Mouse (Mus musculus): Measurements from ENCODE around the gene H3f3b.
"Not testable (repeated sequence)": the region's sequence is repeated elsewhere in the genome, so short reads cannot be mapped to it uniquely, and the experiment has no call there.

Gene H3f3b

DNA sequence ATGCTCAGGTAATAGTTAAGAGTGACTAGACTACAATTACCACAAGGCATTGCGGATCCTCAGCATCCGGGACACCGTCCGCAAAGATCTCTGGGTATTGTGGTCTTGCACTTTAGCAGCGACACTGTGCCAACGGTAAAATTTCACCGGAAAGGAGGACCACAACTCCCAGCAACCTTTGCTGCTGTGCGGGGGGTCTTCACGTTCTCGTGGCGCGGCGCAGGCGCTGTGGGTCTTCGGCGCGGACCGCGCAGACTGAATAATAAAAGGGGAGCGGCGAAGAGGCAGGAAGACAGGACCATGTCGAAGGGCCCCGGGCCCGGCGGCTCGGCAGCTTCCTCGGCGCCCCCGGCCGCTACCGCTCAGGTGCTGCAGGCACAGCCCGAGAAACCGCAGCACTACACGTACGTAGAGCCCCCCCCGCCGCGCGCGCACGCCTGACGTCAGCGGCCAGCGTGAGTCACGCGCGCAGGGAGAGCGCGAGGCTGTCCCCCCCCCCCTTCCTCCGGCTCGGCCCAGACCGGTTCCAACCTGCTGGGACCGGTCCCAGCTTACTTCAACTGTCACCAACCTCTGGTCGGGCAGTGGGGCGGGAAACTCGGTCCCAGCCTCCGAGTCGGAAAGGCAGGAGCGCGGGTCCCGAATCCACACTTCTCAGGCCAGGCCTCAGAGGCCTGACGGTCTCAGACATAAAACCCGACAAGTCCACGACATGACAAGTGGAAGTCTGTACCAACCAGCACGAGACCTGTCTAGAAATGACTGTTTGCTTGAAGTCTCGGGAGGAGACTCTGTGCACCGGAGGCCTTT is 2.5 kb upstream of the H3f3b start, which contains the start of gene Unk:
Unk (plus strand) TSS at position 235 of the 810 bp plus-strand sequence.
- Histone ChIP-seq H3K4me1 (replicated peaks; ENCODE audit: low read depth, low read length) (peaks cover 53% of the 10 kb centered on the region), H3K27me3 (ENCODE audit: insufficient read depth, low read length) (no peaks in the 10 kb centered on the region), H3K36me3 (ENCODE audit: insufficient read depth, low read length) (peaks cover 34% of the 10 kb centered on the region), H3K4me3 (replicated peaks; ENCODE audit: low read length) (peak within 1 kb of the TSS; percentile 90), H3K9me3 (ENCODE audit: low read length) (peaks cover 9% of the 10 kb centered on the region)
- TF ChIP-seq CTCF (conservative IDR thresholded peaks at IDR 0.05; ENCODE audit: low read length): no peak
- no peak for TF ChIP-seq NANOG (IDR thresholded peaks at IDR 0.05; ENCODE audit: borderline replicate concordance, low read length)
- TF ChIP-seq POU5F1 (IDR thresholded peaks at IDR 0.05; ENCODE audit: borderline replicate concordance, low read length): no peak

DNA sequence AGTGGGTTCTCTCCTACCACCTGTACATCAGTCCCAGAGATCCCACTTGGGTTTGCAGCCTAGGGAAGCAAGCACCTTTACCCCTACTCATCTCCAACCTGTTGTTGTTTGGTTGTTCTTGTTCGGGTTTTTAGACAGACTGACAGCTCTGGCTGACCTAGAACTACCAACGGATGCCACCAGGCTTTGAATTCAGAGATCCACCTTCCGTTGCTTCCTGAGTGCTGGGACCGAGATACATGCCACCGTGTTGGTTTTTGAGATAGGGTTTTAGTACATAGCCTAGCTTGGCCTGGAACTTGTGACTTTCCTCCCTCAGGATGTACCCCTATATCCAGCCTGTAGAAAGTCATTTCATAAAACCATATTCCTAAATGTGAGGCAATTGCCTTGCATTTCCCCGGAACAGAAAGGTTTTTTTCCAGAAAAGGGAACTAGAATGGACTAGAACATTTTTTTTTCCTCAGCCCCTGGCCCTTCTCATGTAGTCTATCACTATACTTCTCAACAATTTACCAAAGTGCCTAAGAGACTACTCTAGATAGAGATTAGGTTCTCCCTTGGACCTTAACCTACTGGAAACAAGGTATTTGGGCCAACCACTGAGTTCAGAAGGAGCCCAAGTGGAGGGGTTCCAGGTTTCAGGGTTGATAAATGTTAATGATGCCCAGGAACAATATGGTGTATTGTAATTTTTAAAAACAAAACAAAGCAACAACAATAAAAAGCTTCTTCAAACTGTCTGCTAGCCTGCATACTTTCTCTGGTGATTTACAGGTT is 1.5 kb upstream of the H3f3b start:
- TF ChIP-seq NANOG (IDR thresholded peaks at IDR 0.05; ENCODE audit: borderline replicate concordance, low read length) (no peak), CTCF (conservative IDR thresholded peaks at IDR 0.05; ENCODE audit: low read length) (no peak), POU5F1 (IDR thresholded peaks at IDR 0.05; ENCODE audit: borderline replicate concordance, low read length) (no peak)
- Histone ChIP-seq H3K9me3 (ENCODE audit: low read length) (peaks cover 5% of the 10 kb centered on the region), H3K27me3 (ENCODE audit: insufficient read depth, low read length) (no peaks in the 10 kb centered on the region), H3K4me3 (replicated peaks; ENCODE audit: low read length) (peak overlapping the region; percentile 90), H3K4me1 (replicated peaks; ENCODE audit: low read depth, low read length) (peaks cover 53% of the 10 kb centered on the region), H3K36me3 (ENCODE audit: insufficient read depth, low read length) (peaks cover 26% of the 10 kb centered on the region)

DNA sequence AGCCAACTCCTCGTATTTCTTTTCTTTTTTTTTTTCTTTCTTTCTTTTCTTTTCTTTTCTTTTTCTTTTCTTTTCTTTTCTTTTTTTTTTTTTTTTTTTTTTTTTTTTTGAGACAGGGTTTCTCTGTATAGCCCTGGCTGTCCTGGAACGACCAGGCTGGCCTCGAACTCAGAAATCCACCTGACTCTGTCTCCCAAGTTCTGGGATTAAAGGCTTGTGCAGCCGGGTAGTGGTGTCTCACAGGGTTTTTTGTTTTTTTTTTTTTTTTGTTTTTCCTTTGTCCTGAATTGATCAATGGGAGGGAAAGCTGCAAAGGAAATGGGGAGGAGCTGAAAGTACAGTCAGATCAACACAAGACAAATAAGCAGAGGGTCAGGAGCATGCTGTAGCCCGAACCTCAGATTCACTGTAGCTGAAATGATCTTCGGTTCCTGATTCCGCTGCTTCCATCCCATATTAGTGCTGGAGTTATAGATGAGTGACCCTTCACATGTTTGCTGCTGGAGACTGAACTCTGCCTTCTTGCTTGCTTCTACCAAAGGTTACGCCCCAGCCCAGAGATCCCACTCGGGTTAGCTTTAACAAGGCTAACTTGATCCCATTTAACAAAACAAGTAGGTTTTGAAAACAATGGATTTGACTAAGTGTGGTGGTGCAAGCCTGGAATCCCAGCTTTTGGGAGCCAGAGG is 559 bp upstream of the H3f3b start:
- no peaks in the 10 kb centered on the region for H3K27me3 ChIP-seq (ENCODE audit: insufficient read depth, low read length)

DNA sequence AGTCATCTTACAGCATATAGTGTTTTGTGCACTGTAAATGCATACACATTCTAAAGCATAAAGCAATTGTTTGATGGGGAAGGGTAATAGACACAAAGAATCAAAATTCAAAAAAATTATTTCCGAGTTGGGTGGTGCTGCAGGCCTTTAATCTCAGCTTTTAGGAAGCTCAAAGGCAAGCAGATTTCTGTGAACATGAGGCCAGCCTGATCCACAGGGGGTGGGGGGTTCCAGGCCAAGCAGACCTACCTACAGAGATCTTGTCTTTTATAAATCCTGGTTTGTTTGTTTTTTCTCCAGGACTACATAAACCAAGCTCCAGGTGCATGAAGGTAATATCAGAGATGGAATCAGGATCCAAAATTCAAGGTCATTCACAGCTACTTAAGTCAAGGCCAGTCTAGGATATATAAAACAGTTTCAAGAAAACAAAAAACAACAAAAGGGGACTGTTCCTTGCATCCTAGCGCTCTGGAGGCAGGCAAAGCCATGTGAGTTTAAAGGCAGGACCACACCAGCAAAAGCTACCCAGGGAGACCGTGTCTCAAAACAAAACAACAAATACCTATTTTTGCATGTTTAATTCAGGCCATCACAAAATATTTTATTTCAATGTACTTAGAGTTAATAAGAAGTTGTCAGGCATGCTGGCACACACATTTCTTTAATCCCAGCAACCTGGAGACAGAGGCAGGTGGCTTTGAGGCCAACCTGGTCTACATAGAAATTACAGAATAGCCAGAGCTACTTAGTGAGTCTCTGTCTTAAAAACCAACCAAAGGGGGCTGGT is 2.5 kb downstream of the H3f3b start:
- H3K27me3 ChIP-seq (ENCODE audit: insufficient read depth, low read length): no peaks in the 10 kb centered on the region

More for the DNA sequence above, 559 bp upstream of the H3f3b start:
- no peak for TF ChIP-seq CTCF (conservative IDR thresholded peaks at IDR 0.05; ENCODE audit: low read length)
- TF ChIP-seq POU5F1 (IDR thresholded peaks at IDR 0.05; ENCODE audit: borderline replicate concordance, low read length): no peak
- no peak for TF ChIP-seq NANOG (IDR thresholded peaks at IDR 0.05; ENCODE audit: borderline replicate concordance, low read length)
- H3K4me1 ChIP-seq (replicated peaks; ENCODE audit: low read depth, low read length): peaks cover 52% of the 10 kb centered on the region
- no peaks in the 10 kb centered on the region for H3K9me3 ChIP-seq (ENCODE audit: low read length)
- H3K4me3 ChIP-seq (replicated peaks; ENCODE audit: low read length): peak overlapping the region; percentile 13; the same call in 1 of the 2 replicates
- H3K36me3 ChIP-seq (ENCODE audit: insufficient read depth, low read length): peaks cover 21% of the 10 kb centered on the region

DNA sequence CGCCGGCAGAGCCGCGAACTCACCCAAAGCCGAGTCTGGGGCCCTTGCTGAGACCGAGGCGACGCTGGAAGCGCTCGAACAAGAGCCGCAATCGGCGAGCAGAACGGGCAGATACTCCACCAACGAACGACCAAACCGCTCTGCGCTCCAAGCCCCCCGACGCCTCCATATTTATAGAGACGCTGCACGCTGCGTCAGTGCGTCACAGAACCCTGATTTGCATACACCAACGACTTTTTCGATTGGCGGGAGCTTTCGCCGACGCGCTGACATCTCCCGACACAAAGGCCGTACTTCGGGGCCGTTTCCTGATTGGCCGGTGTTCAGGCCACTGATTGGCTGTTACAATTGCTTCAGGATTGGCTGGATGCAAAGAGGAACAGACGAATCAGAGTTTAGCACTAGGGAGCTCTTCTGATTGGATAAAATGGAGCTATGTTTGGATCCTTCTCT is 3.4 kb downstream of the H3f3b start:
- peaks cover 27% of the 10 kb centered on the region for H3K36me3 ChIP-seq (ENCODE audit: insufficient read depth, low read length)
- TF ChIP-seq CTCF (conservative IDR thresholded peaks at IDR 0.05; ENCODE audit: low read length) (no peak), POU5F1 (IDR thresholded peaks at IDR 0.05; ENCODE audit: borderline replicate concordance, low read length) (0 out of 2 replicates have a peak, but pooled peaks have one; percentile 16), NANOG (IDR thresholded peaks at IDR 0.05; ENCODE audit: borderline replicate concordance, low read length) (no peak)
- H3K9me3 ChIP-seq (ENCODE audit: low read length): no peaks in the 10 kb centered on the region

More for the DNA sequence above, 2.5 kb downstream of the H3f3b start:
- Histone ChIP-seq H3K36me3 (ENCODE audit: insufficient read depth, low read length) (peaks cover 24% of the 10 kb centered on the region), H3K4me1 (replicated peaks; ENCODE audit: low read depth, low read length) (peaks cover 43% of the 10 kb centered on the region), H3K4me3 (replicated peaks; ENCODE audit: low read length) (no peak overlapping the region), H3K9me3 (ENCODE audit: low read length) (no peaks in the 10 kb centered on the region)
- TF ChIP-seq NANOG (IDR thresholded peaks at IDR 0.05; ENCODE audit: borderline replicate concordance, low read length) (no peak), CTCF (conservative IDR thresholded peaks at IDR 0.05; ENCODE audit: low read length) (no peak), POU5F1 (IDR thresholded peaks at IDR 0.05; ENCODE audit: borderline replicate concordance, low read length) (no peak)

DNA sequence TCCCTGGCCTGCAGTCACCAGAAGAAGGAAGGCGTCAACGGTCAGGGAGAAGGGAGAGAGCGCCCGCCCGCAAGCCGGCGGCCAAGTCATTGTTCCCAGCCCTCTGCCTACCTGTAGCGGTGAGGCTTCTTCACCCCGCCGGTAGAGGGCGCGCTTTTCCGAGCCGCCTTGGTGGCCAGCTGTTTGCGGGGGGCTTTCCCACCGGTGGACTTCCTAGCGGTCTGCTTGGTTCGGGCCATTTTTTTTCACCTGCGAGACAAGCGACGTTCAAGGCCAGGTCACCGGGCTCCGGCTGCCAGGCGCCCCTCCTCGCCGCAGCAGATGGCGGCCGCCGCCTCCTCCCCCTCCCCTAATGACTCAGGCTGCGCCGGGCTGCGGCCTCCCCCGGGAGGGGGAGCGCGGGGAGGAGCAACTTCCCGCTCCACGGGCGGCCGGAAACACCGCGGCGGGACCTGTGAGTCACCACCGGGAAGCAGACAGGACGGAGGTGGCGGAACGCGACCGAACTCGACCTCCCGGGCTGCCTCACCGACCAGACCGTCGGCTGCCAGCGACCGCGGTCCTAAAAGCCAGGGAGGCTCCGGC is 3.9 kb downstream of the H3f3b start:
- TF ChIP-seq POU5F1 (IDR thresholded peaks at IDR 0.05; ENCODE audit: borderline replicate concordance, low read length) (no peak), CTCF (conservative IDR thresholded peaks at IDR 0.05; ENCODE audit: low read length) (peak; percentile 66)
- Histone ChIP-seq H3K27me3 (ENCODE audit: insufficient read depth, low read length) (no peaks in the 10 kb centered on the region), H3K4me1 (replicated peaks; ENCODE audit: low read depth, low read length) (peaks cover 32% of the 10 kb centered on the region), H3K9me3 (ENCODE audit: low read length) (no peaks in the 10 kb centered on the region), H3K4me3 (replicated peaks; ENCODE audit: low read length) (peak overlapping the region; percentile 98), H3K36me3 (ENCODE audit: insufficient read depth, low read length) (peaks cover 27% of the 10 kb centered on the region)

More for the DNA sequence above, 3.4 kb downstream of the H3f3b start:
- Histone ChIP-seq H3K4me1 (replicated peaks; ENCODE audit: low read depth, low read length) (peaks cover 38% of the 10 kb centered on the region), H3K27me3 (ENCODE audit: insufficient read depth, low read length) (no peaks in the 10 kb centered on the region), H3K4me3 (replicated peaks; ENCODE audit: low read length) (peak overlapping the region; percentile 98)

DNA sequence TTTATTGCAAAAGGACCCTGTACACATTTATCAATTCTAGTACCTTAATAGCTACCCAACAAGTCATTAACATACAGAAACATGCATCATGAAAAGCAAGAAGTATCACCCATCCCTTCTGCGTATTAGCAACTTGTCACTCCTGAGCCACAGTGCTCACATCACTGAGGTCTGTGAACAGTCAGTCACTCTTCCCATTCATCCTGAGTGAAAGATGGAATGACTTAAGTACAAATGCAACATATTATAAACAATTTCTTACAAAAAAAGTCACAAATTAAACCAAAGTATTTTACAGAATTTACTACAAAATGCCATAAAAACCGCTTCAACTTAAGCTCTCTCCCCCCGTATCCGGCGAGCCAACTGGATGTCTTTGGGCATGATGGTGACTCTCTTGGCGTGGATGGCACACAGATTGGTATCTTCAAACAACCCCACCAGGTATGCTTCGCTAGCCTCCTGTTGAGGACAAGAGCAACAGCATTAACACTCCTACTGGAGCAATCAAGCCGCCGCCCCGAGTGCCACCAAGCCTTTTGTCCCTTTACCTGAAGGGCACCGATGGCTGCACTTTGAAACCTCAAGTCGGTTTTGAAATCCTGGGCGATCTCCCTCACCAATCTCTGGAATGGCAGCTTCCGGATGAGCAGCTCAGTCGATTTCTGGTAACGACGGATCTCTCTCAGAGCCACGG is 4.5 kb downstream of the H3f3b start:
- H3K27me3 ChIP-seq (ENCODE audit: insufficient read depth, low read length); H3K9me3 ChIP-seq (ENCODE audit: low read length): not testable (repeated sequence)
- peaks cover 27% of the 10 kb centered on the region for H3K36me3 ChIP-seq (ENCODE audit: insufficient read depth, low read length)
- H3K4me3 ChIP-seq (replicated peaks; ENCODE audit: low read length): peak overlapping the region; percentile 98
- H3K4me1 ChIP-seq (replicated peaks; ENCODE audit: low read depth, low read length): peaks cover 28% of the 10 kb centered on the region
